Mouse (Mus musculus) lung, postnatal 14 days (tissue): ENCODE data around the gene Olfr160.

Experiments
- DNase-seq: peaks from one replicate; pipeline ENCODE4 v3.0.0; 2021

Olfr160 gene

GRCm38 (mm10) chr9:37716150-37716549, at the start of gene Olfr160:
Gene Olfr160 (minus strand): TSS chr9:37716250.
- DNase-seq: no peak

- no peak for DNase-seq
Measured at GRCm38 (mm10) chr9:37762541-37762940, 46.5 kb upstream of the Olfr160 start.

DNA sequence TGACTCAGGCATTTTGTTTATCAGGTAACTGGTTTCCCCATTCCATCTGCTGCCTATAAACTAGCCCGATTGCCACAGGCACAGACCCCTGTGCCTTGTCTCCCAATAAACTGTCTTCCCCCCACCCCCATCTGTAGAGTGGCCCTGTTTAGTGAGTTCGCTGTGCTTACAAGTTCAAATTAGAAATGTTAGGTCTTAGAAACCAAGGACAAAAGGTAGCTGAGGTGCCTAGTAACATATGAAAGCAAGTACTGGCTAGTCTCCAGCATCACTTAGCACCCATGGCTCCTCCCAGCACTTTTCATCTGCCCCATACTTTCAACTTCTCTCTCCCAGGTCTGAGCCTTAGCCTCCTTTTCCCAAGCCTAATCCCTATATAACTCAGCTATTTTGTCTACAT, 45.7 kb upstream of the Olfr160 start:
- DNase-seq: no peak

DNA sequence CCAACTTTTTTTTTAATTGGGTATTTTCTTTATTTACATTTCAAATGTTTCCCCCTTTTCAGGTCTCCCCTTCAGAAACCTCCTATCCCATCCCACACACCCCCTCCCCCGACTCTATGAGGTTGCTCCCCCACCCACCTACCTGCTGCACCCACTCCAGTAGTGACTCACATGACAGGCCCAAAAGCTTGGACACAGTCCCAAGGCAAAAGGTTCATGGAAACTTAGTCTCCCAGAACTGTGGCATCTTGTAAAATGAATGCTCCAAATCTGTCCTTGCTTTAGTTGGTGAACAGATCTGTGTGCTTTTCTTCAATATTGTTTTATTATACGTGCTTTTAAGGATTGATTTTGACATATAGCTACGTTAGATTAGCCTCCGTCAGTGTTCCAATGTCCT, 36.0 kb upstream of the Olfr160 start:
- no peak for DNase-seq

- no peak for DNase-seq
Measured at GRCm38 (mm10) chr9:37751467-37751866, 35.4 kb upstream of the Olfr160 start.

DNA sequence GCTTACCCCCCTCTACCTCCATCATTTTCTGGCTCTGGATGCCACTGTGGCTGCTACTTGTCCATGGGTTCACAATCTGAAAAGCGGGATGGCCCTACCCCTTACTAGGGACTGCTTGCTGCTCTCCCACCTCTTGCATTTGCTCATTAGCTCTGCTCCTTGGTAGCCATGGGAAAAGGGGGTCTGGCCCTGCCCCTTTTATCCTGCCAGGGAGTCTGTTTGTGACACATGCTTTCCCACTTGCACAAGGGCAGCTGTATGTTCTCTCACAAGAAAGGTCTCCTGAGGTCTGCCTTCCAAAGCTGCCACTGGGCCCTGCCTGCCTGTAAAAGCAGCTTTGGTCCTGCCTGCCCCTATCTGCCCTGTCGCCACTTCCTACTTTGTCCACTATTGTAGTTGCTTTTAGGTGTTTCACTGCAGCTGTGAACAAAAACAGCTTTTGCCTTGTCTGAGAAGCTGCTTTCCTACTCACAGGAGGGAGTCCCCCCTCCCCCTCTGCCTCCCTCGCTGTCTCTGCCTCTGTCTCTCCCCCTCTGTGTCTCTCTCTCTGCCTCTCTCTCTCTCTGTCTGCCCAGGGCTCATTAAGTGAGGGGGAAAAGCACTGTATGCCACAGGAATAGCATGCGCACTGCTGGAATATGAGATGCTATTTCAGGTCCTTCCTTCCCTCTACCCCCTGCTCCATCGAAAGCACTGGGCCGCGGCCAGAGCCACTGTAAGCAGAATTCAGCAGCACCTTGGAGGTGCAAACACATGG, 34.4 kb upstream of the Olfr160 start:
- no peak for DNase-seq

DNA sequence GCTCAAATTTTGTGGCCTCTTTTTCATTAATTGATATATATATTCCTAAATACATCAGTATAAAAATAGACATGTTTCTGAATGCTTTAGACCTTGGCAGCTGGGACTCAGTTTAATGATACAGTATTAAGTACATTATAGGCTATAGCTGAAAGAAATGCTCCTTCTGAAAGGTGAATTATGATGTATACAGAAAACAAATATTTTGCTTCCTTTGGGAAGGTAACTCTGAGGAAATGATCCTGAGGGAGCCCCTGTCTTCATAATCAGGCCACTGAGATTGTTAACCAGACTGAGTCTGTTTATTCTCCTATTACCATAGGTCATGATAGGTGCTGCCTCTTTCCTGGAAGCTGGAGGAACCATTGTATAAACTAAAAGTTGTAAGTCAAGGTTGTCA, 28.8 kb upstream of the Olfr160 start, which contains the start of gene Olfr874:
Gene Olfr874, plus strand, starts transcription at position 301 of the 400 bp plus-strand sequence.
- DNase-seq: no peak

DNA sequence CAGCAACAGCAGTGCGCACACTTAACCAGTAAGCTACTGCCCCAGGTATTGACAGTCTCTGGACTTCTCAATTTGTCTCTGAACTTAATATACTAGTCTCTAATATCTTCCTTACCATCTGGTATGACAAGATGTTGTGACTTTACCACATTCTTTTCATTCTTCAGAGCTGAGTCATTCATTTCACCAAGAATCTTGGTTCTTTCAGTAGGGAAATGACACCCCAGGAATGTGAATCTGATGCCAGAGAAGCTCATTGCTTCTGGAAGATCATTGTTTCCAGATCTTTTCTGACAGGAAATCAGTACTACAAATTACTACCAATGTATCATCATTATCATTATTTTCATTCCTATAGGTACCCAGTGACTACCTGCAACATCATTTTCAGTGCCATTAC, 18.3 kb upstream of the Olfr160 start:
- DNase-seq: no peak

GRCm38 (mm10) chr9:37689970-37690686, 25.9 kb downstream of the Olfr160 start:
- peak; percentile 18 for DNase-seq

DNA sequence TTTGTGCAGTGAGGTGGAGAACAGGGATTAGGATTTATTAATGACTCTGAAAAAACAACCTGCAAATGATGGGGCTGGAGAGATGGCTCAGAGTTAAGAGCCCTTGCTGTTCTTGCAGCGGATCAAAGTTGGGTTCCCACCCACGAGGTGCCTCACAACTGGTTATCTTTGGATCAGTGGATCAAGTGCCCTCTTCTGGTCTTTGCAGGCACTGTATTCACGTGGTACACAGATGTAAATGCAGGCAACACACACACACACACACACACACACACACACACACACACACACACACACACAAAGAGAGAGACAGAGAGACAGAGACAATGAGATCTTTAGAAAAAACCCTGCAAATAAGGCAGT, 28.1 kb downstream of the Olfr160 start:
- no peak for DNase-seq

GRCm38 (mm10) chr9:37687288-37687940, 28.6 kb downstream of the Olfr160 start:
- no peak for DNase-seq

DNA sequence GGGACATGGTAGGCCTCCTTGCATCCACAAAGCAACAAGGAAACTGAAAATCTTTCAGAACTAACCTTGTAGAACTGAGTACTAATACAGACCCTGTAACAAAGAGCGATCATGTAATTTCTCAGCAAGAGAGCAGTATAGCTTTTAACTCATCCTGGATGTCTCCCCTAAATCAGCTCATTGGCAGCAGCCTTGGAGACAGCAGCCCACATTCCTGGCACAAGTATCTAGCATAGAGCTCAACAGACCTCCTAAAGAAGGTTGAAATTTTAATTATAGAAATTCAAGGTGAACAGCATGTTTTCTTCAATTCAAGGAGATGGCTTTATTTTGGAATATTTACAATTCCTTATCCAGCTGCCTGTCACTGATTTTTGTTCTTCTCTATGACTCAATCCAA, 34.9 kb downstream of the Olfr160 start:
- DNase-seq: no peak

GRCm38 (mm10) chr9:37675287-37675686, 40.8 kb downstream of the Olfr160 start:
- DNase-seq: no peak

GRCm38 (mm10) chr9:37670261-37670660, 45.8 kb downstream of the Olfr160 start:
- DNase-seq: no peak

DNA sequence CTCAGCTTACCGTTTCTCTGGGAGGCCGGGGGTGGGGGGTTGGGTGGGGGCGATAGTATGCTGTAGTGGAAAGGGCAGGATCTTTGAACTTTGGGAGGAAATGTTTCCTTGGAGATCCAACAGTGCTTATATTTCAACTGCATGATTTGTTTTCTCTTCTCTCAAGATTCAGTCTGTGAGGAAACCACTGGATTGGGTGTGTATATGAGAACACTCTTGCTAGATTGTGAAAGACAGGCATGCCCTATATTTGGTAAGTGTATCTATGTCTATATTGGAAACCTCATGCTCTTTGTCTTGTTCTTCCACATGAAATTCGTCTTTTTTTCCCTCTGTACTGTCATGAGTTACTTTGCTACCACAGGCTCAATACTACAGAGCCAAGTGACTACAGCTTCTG, 46.4 kb downstream of the Olfr160 start:
- DNase-seq: no peak

DNA sequence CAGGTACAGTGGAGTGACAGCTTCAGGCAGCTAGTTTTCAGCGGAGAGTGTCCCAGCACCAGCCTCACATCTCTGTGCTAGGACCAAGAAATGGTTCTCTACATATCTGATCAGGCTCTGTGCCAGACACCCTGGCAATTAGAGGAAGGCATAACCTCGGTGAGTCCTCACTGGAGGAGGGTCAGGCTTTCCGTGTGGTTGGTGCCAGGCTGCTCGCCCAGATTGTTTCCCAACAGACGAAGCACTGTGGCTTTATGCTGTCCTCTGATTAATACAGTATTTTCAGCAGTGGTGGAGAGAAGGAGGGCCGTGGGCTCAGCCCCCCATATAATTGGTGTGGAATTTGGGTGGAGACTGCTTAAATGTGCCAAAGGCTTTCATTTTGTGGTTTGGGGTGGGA, 46.9 kb downstream of the Olfr160 start, which contains the start of gene Panx3:
Gene Panx3, minus strand, starts transcription at position 121 of the 400 bp plus-strand sequence.
- no peak for DNase-seq

- DNase-seq: no peak
Measured at GRCm38 (mm10) chr9:37666045-37666444, 50.0 kb downstream of the Olfr160 start.

GRCm38 (mm10) chr9:37664604-37665003, 51.4 kb downstream of the Olfr160 start:
- DNase-seq: no peak

GRCm38 (mm10) chr9:37663210-37663609, 52.8 kb downstream of the Olfr160 start:
- DNase-seq: no peak

- DNase-seq: no peak
Measured at GRCm38 (mm10) chr9:37659413-37659812, 56.6 kb downstream of the Olfr160 start.
